Mouse (Mus musculus): Measurements from ENCODE around the gene Lhpp. TPM values are rescaled to one million over a fixed set of nuclear protein-coding genes. Genes with fewer than 3 reads are reported as not detected.
A peak's percentile ranks its signal among the peaks of the same experiment; 100 is the strongest.

The Lhpp gene
- polyA plus RNA-seq (2016; fragmentation: Nextera tagmentation; extraction: Ambion mirVana) = 16.8 and 22.5 TPM in 2 replicates

GRCm38 (mm10) chr7:132610468-132611318, at the start of gene Lhpp:
Lhpp (plus strand) TSS chr7:132610638.
- H3K4me1 ChIP-seq (replicated peaks) = peaks cover 23% of the 10 kb centered on the region
- 7% methylated on average over 44 of the region's 44 CpGs for WGBS
- H3K36me3 ChIP-seq = no peaks in the 10 kb centered on the region
- H3K27me3 ChIP-seq = peaks cover 6% of the 10 kb centered on the region; the same call in 1 of the 2 replicates
- peak within 1 kb of the TSS; percentile 61 for H3K9ac ChIP-seq (replicated peaks)
- peak within 1 kb of the TSS; percentile 61 for H3K4me3 ChIP-seq (replicated peaks)
- H3K9me3 ChIP-seq = no peaks in the 10 kb centered on the region
- peak within 1 kb of the TSS; percentile 14; the same call in 1 of the 2 replicates for H3K27ac ChIP-seq
- peak within 1 kb of the TSS; percentile 64 for H3K4me2 ChIP-seq
- peak; percentile 70; the same call in 1 of the 2 replicates for ATAC-seq (ENCODE audit: insufficient number of reproducible peaks, insufficient read depth, low FRiP score, low TSS enrichment, low read depth)

DNA sequence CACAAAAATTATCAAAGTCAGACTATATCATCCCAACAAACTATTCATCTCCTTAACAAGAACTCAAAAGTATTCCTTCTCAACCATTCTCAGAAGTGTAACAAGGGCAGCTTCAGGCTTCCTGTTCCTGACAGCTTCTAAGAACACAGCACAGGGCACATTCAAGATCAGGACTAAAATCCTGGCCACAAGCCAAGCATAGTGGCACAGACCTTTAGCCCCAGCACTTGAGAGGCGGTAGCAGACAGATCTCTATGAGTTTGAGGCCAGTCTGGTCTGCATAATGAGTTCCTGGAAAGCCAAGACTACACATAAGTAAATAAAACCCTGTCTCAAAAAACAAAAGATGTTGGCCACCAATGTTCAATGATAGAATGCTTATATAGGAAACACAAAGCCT, 44.6 kb upstream of the Lhpp start:
- H3K36me3 ChIP-seq = peaks cover 78% of the 10 kb centered on the region
- H3K9ac ChIP-seq (replicated peaks) = no peak overlapping the region
- WGBS = 55% methylated on average over 1 of the region's 1 CpGs
- H3K27me3 ChIP-seq = no peaks in the 10 kb centered on the region
- H3K27ac ChIP-seq = no peak overlapping the region
- H3K9me3 ChIP-seq = no peaks in the 10 kb centered on the region
- H3K4me3 ChIP-seq (replicated peaks) = no peak overlapping the region
- H3K4me1 ChIP-seq (replicated peaks) = no peaks in the 10 kb centered on the region
- H3K4me2 ChIP-seq = no peak overlapping the region
- no peak for ATAC-seq (ENCODE audit: insufficient number of reproducible peaks, insufficient read depth, low FRiP score, low TSS enrichment, low read depth)

DNA sequence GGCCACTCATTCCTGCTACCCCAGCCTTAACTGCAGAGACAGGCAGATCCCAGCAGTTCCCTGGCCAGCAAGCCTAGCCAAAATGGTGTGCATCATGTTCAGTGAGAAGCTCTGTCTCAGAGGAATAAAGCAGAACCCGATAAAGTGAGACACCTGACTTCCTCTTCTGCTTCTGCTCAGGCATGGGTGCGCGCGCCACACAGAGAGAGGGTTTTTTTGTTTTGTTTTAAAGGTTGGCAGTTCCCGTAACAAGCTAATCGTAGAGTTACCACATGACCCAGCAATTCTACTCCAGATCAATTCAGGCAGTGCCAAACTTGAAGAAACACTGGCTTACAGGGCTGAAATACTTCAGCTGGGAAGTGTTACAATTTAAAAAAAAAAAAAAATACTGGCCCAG, 41.6 kb upstream of the Lhpp start:
- Histone ChIP-seq H3K36me3 (peaks cover 48% of the 10 kb centered on the region), H3K4me1 (replicated peaks) (peaks cover 14% of the 10 kb centered on the region)
- WGBS = 97% methylated on average over 6 of the region's 6 CpGs

GRCm38 (mm10) chr7:132570071-132570470, 40.4 kb upstream of the Lhpp start:
- Histone ChIP-seq H3K4me3 (replicated peaks) (no peak overlapping the region), H3K36me3 (peaks cover 37% of the 10 kb centered on the region), H3K4me2 (no peak overlapping the region), H3K4me1 (replicated peaks) (peaks cover 17% of the 10 kb centered on the region), H3K27ac (no peak overlapping the region), H3K9ac (replicated peaks) (no peak overlapping the region), H3K27me3 (no peaks in the 10 kb centered on the region), H3K9me3 (no peaks in the 10 kb centered on the region)
- ATAC-seq (ENCODE audit: insufficient number of reproducible peaks, insufficient read depth, low FRiP score, low TSS enrichment, low read depth) = no peak
- 87% methylated on average over 5 of the region's 5 CpGs for WGBS

More for the DNA sequence above, 41.6 kb upstream of the Lhpp start:
- no peak overlapping the region for H3K4me2 ChIP-seq
- H3K4me3 ChIP-seq (replicated peaks) = no peak overlapping the region
- ATAC-seq (ENCODE audit: insufficient number of reproducible peaks, insufficient read depth, low FRiP score, low TSS enrichment, low read depth) = no peak
- no peak overlapping the region for H3K9ac ChIP-seq (replicated peaks)
- no peaks in the 10 kb centered on the region for H3K9me3 ChIP-seq
- H3K27me3 ChIP-seq = no peaks in the 10 kb centered on the region
- H3K27ac ChIP-seq = no peak overlapping the region

DNA sequence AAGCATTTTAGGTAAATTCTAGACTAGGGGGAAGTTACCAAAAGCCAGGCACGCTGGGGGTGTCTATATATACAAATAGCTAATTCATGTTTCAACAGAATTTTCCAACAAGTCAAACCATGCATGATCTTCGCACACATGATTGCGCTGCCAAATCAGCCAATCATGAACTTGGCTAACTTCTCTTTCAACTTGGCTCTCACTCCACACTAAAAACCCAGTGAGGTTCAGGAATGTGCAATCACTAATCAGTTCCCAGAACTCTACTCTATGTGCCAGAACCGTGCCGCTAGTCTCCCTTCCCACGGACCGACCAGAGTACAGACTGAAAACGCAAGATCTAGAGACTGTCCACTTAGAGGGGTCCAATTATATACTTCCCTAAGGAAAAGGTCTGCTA, 39.0 kb upstream of the Lhpp start:
- 0 out of 2 replicates have a peak overlapping the region, but pooled peaks have one; percentile 41 for H3K27ac ChIP-seq

DNA sequence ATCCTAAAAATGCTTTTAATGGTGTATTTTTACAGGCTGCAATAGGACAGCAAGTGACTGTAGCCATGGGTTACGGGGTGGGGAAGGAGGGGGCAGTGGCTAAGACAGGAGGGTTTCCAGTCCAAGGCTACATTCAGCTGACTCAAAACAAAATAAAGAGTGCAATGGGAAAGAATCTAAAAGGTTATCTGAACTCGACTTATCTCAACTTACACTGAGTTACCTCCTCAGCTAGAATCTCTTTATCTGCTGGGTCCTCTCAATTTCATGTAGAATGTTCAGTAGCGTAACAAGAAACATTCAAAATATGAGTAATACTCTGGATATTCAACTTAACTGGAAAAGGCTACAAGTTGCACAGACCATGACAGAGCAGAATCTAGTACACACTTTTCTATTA, 37.7 kb upstream of the Lhpp start:
- no peak overlapping the region for H3K4me2 ChIP-seq
- peak overlapping the region; percentile 70 for H3K27ac ChIP-seq
- H3K9ac ChIP-seq (replicated peaks) = no peak overlapping the region
- H3K4me1 ChIP-seq (replicated peaks) = peaks cover 26% of the 10 kb centered on the region
- H3K9me3 ChIP-seq = no peaks in the 10 kb centered on the region
- 81% methylated on average over 3 of the region's 3 CpGs for WGBS
- no peaks in the 10 kb centered on the region for H3K27me3 ChIP-seq
- H3K4me3 ChIP-seq (replicated peaks) = no peak overlapping the region
- no peak for ATAC-seq (ENCODE audit: insufficient number of reproducible peaks, insufficient read depth, low FRiP score, low TSS enrichment, low read depth)
- H3K36me3 ChIP-seq = peaks cover 24% of the 10 kb centered on the region

More for the DNA sequence above, 39.0 kb upstream of the Lhpp start:
- Histone ChIP-seq H3K36me3 (peaks cover 31% of the 10 kb centered on the region), H3K27me3 (no peaks in the 10 kb centered on the region), H3K4me1 (replicated peaks) (peaks cover 24% of the 10 kb centered on the region), H3K9me3 (no peaks in the 10 kb centered on the region), H3K9ac (replicated peaks) (no peak overlapping the region), H3K4me2 (no peak overlapping the region), H3K4me3 (replicated peaks) (no peak overlapping the region)
- WGBS = 88% methylated on average over 8 of the region's 8 CpGs
- ATAC-seq (ENCODE audit: insufficient number of reproducible peaks, insufficient read depth, low FRiP score, low TSS enrichment, low read depth) = no peak

GRCm38 (mm10) chr7:132573205-132573604, 37.2 kb upstream of the Lhpp start:
- Histone ChIP-seq H3K4me2 (no peak overlapping the region), H3K36me3 (peaks cover 20% of the 10 kb centered on the region), H3K9ac (replicated peaks) (no peak overlapping the region), H3K9me3 (no peaks in the 10 kb centered on the region), H3K4me1 (replicated peaks) (peaks cover 26% of the 10 kb centered on the region), H3K27ac (peak overlapping the region; percentile 70), H3K4me3 (replicated peaks) (no peak overlapping the region), H3K27me3 (no peaks in the 10 kb centered on the region)
- no peak for ATAC-seq (ENCODE audit: insufficient number of reproducible peaks, insufficient read depth, low FRiP score, low TSS enrichment, low read depth)
- 67% methylated on average over 6 of the region's 6 CpGs for WGBS

DNA sequence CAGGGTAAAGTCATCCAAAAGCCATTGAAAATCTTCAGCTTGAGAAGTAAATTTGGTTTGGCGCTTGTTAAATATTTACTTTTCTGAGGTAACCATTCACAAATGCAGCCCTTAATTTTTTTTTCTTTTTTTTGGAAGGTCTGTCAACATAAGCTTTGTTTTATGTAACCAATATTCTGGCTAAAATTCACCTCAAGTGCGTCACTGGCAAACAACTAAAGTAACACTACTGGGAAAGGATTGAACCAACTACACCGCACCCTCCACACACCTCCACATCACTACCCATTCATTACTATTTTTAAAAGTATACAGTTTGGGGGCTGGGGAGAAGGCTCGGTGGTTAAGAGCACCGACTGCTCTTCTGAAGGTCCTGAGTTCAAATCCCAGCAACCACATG, 35.8 kb upstream of the Lhpp start:
- Histone ChIP-seq H3K4me2 (peak overlapping the region; percentile 69; the same call in 1 of the 2 replicates), H3K4me3 (replicated peaks) (no peak overlapping the region)
- whole genome bisulfite sequencing = 92% methylated on average over 5 of the region's 5 CpGs

GRCm38 (mm10) chr7:132575623-132576022, 34.8 kb upstream of the Lhpp start:
- Histone ChIP-seq H3K9ac (replicated peaks) (peak overlapping the region; percentile 85), H3K4me2 (peak overlapping the region; percentile 69), H3K9me3 (peaks cover 3% of the 10 kb centered on the region; the same call in 1 of the 2 replicates), H3K4me3 (replicated peaks) (peak overlapping the region; percentile 73), H3K4me1 (replicated peaks) (peaks cover 26% of the 10 kb centered on the region), H3K27me3 (no peaks in the 10 kb centered on the region), H3K27ac (peak overlapping the region; percentile 95), H3K36me3 (no peaks in the 10 kb centered on the region)
- WGBS = 0% methylated on average over 13 of the region's 13 CpGs
- peak; percentile 66; the same call in 1 of the 2 replicates for ATAC-seq (ENCODE audit: insufficient number of reproducible peaks, insufficient read depth, low FRiP score, low TSS enrichment, low read depth)

More for the DNA sequence above, 35.8 kb upstream of the Lhpp start:
- peaks cover 26% of the 10 kb centered on the region for H3K4me1 ChIP-seq (replicated peaks)
- no peak overlapping the region for H3K9ac ChIP-seq (replicated peaks)
- H3K27me3 ChIP-seq = no peaks in the 10 kb centered on the region
- H3K27ac ChIP-seq = no peak overlapping the region
- ATAC-seq (ENCODE audit: insufficient number of reproducible peaks, insufficient read depth, low FRiP score, low TSS enrichment, low read depth) = no peak
- peaks cover 3% of the 10 kb centered on the region; the same call in 1 of the 2 replicates for H3K9me3 ChIP-seq
- H3K36me3 ChIP-seq = peaks cover 5% of the 10 kb centered on the region; the same call in 1 of the 2 replicates

DNA sequence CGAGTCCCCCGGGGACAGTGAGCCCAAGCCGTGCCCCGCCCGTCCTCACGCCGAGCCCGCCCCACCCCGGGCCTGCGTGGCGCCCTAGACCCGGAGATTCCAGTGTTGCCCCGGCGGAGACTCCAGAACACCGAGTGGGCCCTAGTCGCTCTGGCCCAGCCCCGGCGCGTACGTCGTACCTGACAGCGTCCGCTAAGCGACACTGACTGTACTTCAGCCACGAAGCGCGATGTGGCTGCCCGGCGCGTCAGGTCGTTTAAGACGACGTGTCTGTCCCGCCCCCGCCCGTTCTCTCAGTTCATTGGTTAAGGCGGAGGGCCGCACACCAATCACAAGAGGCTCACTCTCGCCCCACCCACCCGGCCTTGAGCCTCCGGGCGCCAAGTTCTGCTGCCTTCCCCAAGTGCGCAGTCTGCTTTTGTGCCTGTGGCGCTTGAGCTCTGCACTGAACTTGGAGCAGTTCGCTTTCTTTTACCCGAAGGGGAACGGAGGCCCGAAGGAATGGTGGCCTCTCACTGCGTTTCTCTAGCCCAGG, 34.3 kb upstream of the Lhpp start, which contains the start of gene Oat:
Gene Oat (minus strand): TSS at position 283 of the 535 bp plus-strand sequence.
- peak; percentile 91 for ATAC-seq (ENCODE audit: insufficient number of reproducible peaks, insufficient read depth, low FRiP score, low TSS enrichment, low read depth)

DNA sequence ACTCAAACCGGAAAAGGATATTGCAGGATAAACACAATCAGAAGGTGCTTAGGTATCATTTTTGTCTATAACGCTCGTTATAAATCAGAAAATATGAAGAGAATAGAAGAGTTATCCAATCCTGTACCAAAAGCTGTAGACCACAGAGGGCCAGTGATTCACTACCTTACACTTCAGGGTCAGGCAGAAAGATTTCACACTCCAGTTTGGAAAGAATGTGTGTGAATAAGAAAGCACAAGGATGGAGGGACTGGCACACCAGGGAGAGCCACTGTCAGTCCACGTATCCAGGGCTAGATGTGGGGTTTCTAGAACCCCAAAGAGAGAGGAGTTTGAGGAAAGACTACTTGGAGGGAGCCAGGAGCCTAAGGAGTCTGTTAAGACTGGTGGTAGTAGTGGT, 33.5 kb upstream of the Lhpp start:
- Histone ChIP-seq H3K36me3 (no peaks in the 10 kb centered on the region), H3K9ac (replicated peaks) (no peak overlapping the region; the same call in 1 of the 2 replicates), H3K9me3 (peaks cover 3% of the 10 kb centered on the region; the same call in 1 of the 2 replicates), H3K27ac (no peak overlapping the region), H3K27me3 (no peaks in the 10 kb centered on the region), H3K4me2 (peak overlapping the region; percentile 69), H3K4me3 (replicated peaks) (no peak overlapping the region), H3K4me1 (replicated peaks) (peaks cover 22% of the 10 kb centered on the region)
- WGBS = 62% methylated on average over 4 of the region's 4 CpGs
- ATAC-seq (ENCODE audit: insufficient number of reproducible peaks, insufficient read depth, low FRiP score, low TSS enrichment, low read depth) = no peak

More for the DNA sequence above, 34.3 kb upstream of the Lhpp start, which contains the start of gene Oat:
- Histone ChIP-seq H3K9ac (replicated peaks) (peak within 1 kb of the TSS; percentile 85), H3K27ac (peak within 1 kb of the TSS; percentile 95), H3K27me3 (no peaks in the 10 kb centered on the region), H3K4me3 (replicated peaks) (peak within 1 kb of the TSS; percentile 73), H3K4me1 (replicated peaks) (peaks cover 26% of the 10 kb centered on the region), H3K36me3 (no peaks in the 10 kb centered on the region), H3K9me3 (peaks cover 3% of the 10 kb centered on the region; the same call in 1 of the 2 replicates), H3K4me2 (peak within 1 kb of the TSS; percentile 69)
- under 1% methylated on average over 49 of the region's 49 CpGs for WGBS

Data from limb, embryonic 12.5 days (tissue).